Mouse (Mus musculus) stomach, embryonic 14.5 days (tissue): ENCODE measurements around the gene Gucy1b2. TPM values are rescaled to one million over a fixed set of nuclear protein-coding genes. Genes with fewer than 3 reads are reported as not detected.

Experiments
- ATAC-seq: fragments of 200-750 bp; cut with Nextera tagmentation; 2 replicates; pipeline ENCODE4 v1.8.0; 2017; ENCODE audit warnings: low read depth, moderate TSS enrichment; ENCODE audit not compliant: insufficient number of reproducible peaks, insufficient read depth, low FRiP score
- H3K27ac ChIP-seq: fragments of 300-500 bp; sonication (generic); 2 replicates; pipeline ENCODE4 v1.5.1; 2014; ENCODE audit warnings: mild to moderate bottlenecking, low read length, moderate library complexity, mixed read lengths
- H3K27me3 ChIP-seq: fragments of 300-500 bp; sonication (generic); 2 replicates; pipeline ENCODE4 v1.6.1; 2014; ENCODE audit warnings: low read length, control low read depth, mixed read lengths; ENCODE audit not compliant: control insufficient read depth, insufficient read depth
- H3K36me3 ChIP-seq: fragments of 300-500 bp; sonication (generic); 2 replicates; pipeline ENCODE4 v1.6.1; 2014; ENCODE audit warnings: mild to moderate bottlenecking, control low read depth, low read length, moderate library complexity, mixed read lengths; ENCODE audit not compliant: control insufficient read depth, insufficient read depth
- H3K4me1 ChIP-seq: fragments of 300-500 bp; sonication (generic); 2 replicates; pipeline ENCODE4 v1.6.1; 2014; ENCODE audit warnings: low read length, control low read depth, mixed read lengths; ENCODE audit not compliant: control insufficient read depth, insufficient read depth
- H3K4me2 ChIP-seq: fragments of 300-500 bp; sonication (generic); replicated peaks from 2 replicates; pipeline ENCODE4 v1.6.1; 2014; ENCODE audit warnings: low read depth, low read length, control low read depth
- H3K4me3 ChIP-seq: fragments of 300-500 bp; sonication (generic); 2 replicates; pipeline ENCODE4 v1.5.1; 2014; ENCODE audit warnings: low read depth, low read length, control low read depth
- H3K9ac ChIP-seq: fragments of 300-500 bp; sonication (generic); replicated peaks from 2 replicates; pipeline ENCODE4 v1.6.1; 2014; ENCODE audit warnings: low read depth, mild to moderate bottlenecking, control low read depth, low read length, moderate library complexity, mixed read lengths
- H3K9me3 ChIP-seq: fragments of 300-500 bp; sonication (generic); 2 replicates; pipeline ENCODE4 v1.6.1; 2016; ENCODE audit warnings: low read depth, low read length, control low read depth; ENCODE audit not compliant: control insufficient read depth
- WGBS: fragments of 180-500 bp; shearing (Covaris S2); extraction: QIAGEN DNeasy Blood & Tissue Kit; methylation state at CpG from one replicate; pipeline ENCODE4 v1.1.7; 2014; 5-methylcytosine and 5-hydroxymethylcytosine counted together
- polyA plus RNA-seq: library from polyadenylated mRNA; unstranded; fragments of >200 nt; fragmentation: Nextera tagmentation; extraction: Ambion mirVana; gene quantifications from 2 replicates; pipeline ENCODE4 v1.2.1, GENCODE M21; 2014

Gucy1b2 gene
- 0.10 TPM in 1 of 2 replicates, not detected in the other for polyA plus RNA-seq

DNA sequence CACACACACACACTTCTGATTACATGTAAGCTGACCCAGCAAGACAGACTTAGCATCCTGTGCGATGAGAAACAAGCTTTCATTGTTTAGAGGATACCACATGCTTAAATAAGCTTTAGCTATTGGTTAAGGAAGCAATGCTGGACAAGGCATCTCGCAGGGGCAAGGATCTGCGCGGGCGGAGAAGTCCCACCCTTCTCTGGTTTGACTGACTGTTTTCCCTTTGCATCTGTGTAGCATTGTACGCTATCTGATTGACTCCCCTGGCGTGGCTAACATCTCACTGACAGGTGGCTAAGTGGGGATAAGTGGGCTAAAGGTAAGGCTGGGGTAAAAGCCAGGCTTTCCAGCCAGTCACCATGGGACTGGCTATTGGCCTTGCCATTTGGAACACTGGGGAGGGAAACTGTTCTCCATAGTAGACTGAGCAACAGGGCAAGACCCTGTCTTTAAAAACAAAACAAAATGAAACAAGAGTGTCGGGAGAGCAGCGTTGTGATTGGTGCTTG lies at the start of gene Gucy1b2:
Gucy1b2 (minus strand) TSS at position 51 of the 509 bp plus-strand sequence.
- Histone ChIP-seq H3K27ac (no peak within 1 kb of the TSS), H3K36me3 (no peaks in the 10 kb centered on the region), H3K9ac (no peak within 1 kb of the TSS; the same call in 1 of the 2 replicates), H3K27me3 (no peaks in the 10 kb centered on the region), H3K4me3 (no peak within 1 kb of the TSS), H3K4me1 (0 out of 2 replicates have a peak, but pooled peaks cover 4% of the 10 kb centered on the region), H3K9me3 (no peaks in the 10 kb centered on the region), H3K4me2 (no peak within 1 kb of the TSS)
- ATAC-seq, result no peak
- WGBS, result 55% methylated on average over 9 of the region's 9 CpGs

DNA sequence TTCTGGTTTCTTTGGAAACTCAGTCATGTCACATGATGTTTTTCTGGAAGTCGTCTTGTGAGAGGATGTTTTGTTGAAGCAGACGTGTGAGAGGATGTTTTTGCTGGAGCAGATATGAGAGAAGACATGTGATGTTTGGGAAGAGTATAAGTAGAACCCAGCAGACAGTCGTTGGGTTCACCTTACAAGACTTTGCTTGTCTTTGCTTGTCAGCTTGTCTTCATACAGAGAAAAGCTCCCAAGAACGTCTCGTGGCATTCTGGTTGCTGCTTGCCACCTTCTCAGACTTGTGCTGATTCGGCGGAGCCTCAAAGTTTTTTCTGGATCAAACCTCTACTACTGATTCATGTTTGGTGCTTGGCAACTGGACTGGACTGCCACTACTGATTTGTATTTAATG lies 41.3 kb upstream of the Gucy1b2 start:
- Histone ChIP-seq H3K9me3 (no peaks in the 10 kb centered on the region), H3K4me1 (no peaks in the 10 kb centered on the region), H3K27ac (no peak overlapping the region), H3K9ac (no peak overlapping the region), H3K4me3 (no peak overlapping the region), H3K36me3 (no peaks in the 10 kb centered on the region), H3K27me3 (no peaks in the 10 kb centered on the region), H3K4me2 (no peak overlapping the region)
- ATAC-seq, result no peak
- WGBS, result 75% methylated on average over 7 of the region's 7 CpGs

DNA sequence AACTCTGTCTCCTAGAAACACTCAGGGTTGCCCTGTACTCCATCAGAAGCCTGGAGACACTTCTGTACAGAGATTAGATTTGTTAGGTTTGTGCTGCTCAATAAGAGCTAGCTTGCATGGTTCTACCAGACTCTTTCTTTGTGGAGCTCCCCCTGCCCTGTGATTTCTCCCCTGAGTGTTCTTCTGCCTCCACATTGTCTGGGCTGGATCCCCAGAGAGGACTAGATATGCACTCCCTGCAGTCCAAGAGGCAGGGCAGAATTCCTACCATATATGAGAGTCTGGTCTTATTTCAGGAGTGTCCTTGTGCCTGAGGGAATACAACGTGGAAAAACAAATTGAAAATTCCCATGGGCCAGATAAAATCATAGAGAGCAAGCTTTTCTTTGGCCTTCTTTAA lies 40.4 kb upstream of the Gucy1b2 start:
- H3K4me1 ChIP-seq, result no peaks in the 10 kb centered on the region
- no peaks in the 10 kb centered on the region for H3K36me3 ChIP-seq
- WGBS, result 62% methylated on average over 1 of the region's 1 CpGs
- no peaks in the 10 kb centered on the region for H3K9me3 ChIP-seq
- no peak overlapping the region for H3K9ac ChIP-seq
- ATAC-seq, result no peak
- no peak overlapping the region for H3K4me3 ChIP-seq
- H3K27me3 ChIP-seq, result no peaks in the 10 kb centered on the region
- no peak overlapping the region for H3K27ac ChIP-seq
- no peak overlapping the region for H3K4me2 ChIP-seq

DNA sequence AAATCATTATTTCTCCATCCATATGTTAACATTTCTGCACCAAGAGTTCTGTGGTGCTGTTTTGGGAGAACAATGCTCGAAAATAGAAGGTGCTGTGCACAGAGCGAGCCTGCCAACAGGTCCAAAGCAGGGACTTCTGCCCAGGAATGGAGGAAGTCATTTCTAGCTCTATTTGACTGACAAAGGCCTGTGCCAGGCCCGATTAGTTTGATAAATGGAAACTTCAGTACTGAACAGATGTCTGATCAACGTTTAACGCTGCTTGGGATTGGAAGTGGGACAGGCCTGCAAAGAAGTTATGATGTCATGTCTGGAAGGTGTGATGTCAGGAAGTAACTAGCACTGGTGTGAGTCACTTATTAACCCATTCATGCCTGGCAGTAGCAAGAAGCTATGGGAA lies 37.4 kb upstream of the Gucy1b2 start:
- Histone ChIP-seq H3K4me2 (no peak overlapping the region), H3K4me3 (no peak overlapping the region), H3K9me3 (no peaks in the 10 kb centered on the region), H3K36me3 (no peaks in the 10 kb centered on the region), H3K9ac (no peak overlapping the region), H3K27ac (no peak overlapping the region), H3K27me3 (no peaks in the 10 kb centered on the region), H3K4me1 (no peaks in the 10 kb centered on the region)
- ATAC-seq, result no peak
- WGBS, result 65% methylated on average over 5 of the region's 5 CpGs

DNA sequence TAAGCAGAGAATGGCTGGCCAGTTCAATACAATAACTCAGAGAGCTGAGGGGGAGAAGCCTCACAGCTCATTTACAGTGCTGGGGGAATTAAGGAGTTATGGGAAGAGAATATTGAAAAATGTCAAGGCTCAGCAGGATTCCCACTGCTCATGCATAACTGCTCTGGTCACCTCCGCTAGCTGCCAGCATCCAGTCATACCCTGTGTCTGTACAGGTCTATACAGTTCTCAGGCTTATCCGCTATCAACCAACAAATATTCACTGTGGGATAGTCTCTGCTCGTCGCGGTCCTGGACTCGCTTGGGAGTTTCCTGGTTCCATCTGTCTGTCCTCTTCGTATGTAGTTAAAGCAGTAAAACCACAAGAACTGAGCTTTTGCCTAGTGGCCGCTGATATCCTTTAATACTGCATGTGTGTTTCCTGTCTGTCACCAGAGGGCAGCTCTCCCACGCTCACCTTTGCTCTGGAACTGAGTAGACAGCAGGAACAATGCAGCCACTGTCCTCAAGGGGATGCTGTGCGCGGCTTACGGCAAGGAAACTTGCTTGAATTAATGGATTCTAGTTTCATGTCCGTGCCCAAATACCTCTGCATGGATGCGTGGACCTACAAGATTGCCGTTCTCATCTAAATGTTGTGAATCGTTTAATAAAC lies 36.2 kb upstream of the Gucy1b2 start:
- Histone ChIP-seq H3K4me3 (no peak overlapping the region), H3K4me2 (no peak overlapping the region), H3K4me1 (no peaks in the 10 kb centered on the region), H3K9ac (no peak overlapping the region), H3K27ac (no peak overlapping the region), H3K36me3 (no peaks in the 10 kb centered on the region), H3K9me3 (no peaks in the 10 kb centered on the region), H3K27me3 (no peaks in the 10 kb centered on the region)
- 32% methylated on average over 16 of the region's 16 CpGs for WGBS
- peak; percentile 56; the same call in 1 of the 2 replicates for ATAC-seq

DNA sequence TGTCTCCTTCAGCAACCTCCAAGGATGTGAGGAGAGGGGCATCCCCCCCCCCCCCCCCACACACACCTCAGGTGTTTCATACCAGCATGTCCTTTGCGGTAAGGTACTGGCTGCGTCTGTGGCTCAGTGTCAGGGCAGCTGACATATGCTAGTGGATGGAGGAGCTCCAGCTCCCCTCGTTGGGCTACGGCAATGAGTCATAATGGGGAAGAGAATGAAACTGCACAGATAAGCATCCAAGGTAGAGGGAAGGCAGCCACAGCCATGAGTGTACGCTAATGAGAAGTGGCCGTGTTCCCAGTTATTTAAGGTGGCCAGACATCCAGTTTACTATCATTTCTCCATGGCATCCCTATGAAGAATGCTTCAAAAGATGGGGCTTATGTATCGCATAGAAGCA lies 32.2 kb upstream of the Gucy1b2 start:
- H3K36me3 ChIP-seq, result no peaks in the 10 kb centered on the region
- no peak for ATAC-seq
- no peak overlapping the region for H3K4me3 ChIP-seq
- no peak overlapping the region for H3K9ac ChIP-seq
- H3K27me3 ChIP-seq, result no peaks in the 10 kb centered on the region
- H3K27ac ChIP-seq, result no peak overlapping the region
- H3K4me1 ChIP-seq, result no peaks in the 10 kb centered on the region
- WGBS, result 87% methylated on average over 7 of the region's 7 CpGs
- H3K4me2 ChIP-seq, result no peak overlapping the region
- H3K9me3 ChIP-seq, result no peaks in the 10 kb centered on the region

DNA sequence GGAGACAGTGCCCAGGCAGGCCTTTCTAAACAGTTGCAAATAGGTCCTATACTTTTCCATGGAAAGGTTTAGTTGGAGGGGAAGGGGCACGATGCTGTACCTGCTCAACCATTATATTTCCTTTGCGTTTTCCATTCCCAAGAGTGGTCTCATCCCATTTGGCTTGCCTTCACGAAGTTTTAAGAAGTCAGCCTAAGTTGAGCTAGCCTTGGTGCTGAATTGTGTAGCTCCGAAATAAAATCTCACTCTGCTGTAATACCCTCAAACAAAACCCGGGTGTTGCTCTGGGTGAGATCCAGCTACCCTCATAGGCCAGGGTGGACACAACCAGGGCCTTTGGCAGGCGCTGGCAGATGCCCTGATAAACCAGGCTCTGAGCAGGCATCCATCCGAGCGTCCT lies 25.3 kb upstream of the Gucy1b2 start:
- no peaks in the 10 kb centered on the region for H3K9me3 ChIP-seq
- ATAC-seq, result no peak
- H3K36me3 ChIP-seq, result no peaks in the 10 kb centered on the region
- no peaks in the 10 kb centered on the region for H3K27me3 ChIP-seq
- H3K9ac ChIP-seq, result no peak overlapping the region
- no peak overlapping the region for H3K4me3 ChIP-seq
- 42% methylated on average over 8 of the region's 8 CpGs for WGBS
- no peak overlapping the region for H3K4me2 ChIP-seq
- H3K4me1 ChIP-seq, result no peaks in the 10 kb centered on the region
- H3K27ac ChIP-seq, result no peak overlapping the region

DNA sequence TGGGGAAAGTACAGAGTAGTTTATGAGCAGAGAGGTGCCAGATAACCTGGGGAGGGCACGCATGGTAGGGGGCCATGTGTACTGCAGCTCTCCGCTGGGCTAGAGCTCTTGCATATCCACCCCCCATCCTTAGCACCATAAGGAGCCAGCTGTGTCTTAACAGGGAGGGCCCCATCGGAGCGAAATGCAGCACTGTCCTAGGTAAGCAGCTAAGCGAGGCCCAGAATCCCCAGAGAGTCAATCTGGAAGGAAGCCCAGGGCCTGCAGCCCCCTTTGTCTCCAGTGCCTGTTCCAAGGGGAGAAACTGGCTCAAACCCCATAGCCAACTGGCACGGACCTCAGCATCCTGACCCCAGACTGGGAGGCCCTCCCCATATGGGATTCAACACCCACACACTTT lies 23.3 kb upstream of the Gucy1b2 start:
- H3K36me3 ChIP-seq, result no peaks in the 10 kb centered on the region
- H3K4me3 ChIP-seq, result no peak overlapping the region
- H3K4me2 ChIP-seq, result no peak overlapping the region
- no peaks in the 10 kb centered on the region for H3K9me3 ChIP-seq
- H3K9ac ChIP-seq, result no peak overlapping the region
- H3K27ac ChIP-seq, result no peak overlapping the region
- no peaks in the 10 kb centered on the region for H3K27me3 ChIP-seq
- H3K4me1 ChIP-seq, result no peaks in the 10 kb centered on the region
- 30% methylated on average over 6 of the region's 6 CpGs for WGBS
- ATAC-seq, result no peak

DNA sequence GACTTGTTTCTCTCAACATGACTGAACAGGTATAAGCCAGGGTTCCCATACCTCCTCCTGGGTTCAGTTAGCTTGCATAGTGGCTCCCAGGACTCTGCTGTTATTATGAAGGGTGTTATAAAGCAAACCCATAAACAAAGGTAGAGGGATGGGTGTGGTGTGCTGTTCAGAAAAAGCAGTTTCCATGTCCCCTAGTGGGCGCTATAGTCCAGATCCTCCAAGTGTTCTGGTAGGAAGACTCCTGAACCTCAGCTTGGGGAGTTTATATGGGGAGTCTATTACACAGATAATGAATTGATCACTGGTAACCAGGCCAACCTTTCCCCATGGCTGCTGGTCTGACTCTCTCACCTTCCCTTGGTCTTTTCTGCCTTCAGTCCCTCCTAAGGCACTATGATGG lies 18.4 kb upstream of the Gucy1b2 start:
- 64% methylated on average over 1 of the region's 1 CpGs for WGBS
- ATAC-seq, result no peak

More for the DNA sequence above, 18.4 kb upstream of the Gucy1b2 start:
- Histone ChIP-seq H3K27ac (no peak overlapping the region), H3K9me3 (no peaks in the 10 kb centered on the region), H3K4me2 (no peak overlapping the region), H3K27me3 (no peaks in the 10 kb centered on the region), H3K9ac (no peak overlapping the region), H3K4me1 (no peaks in the 10 kb centered on the region), H3K4me3 (no peak overlapping the region), H3K36me3 (no peaks in the 10 kb centered on the region)
